In genomic region chr3:103374028-103374427, GRCm38 (mm10) we compare ENCODE assay signal across 8 mouse cellular contexts.
DNase-seq lines count a peak whose midpoint lies in the region; ATAC-seq and TF ChIP-seq lines count a peak whose summit lies in the region.

No protein-coding gene starts in this region.

- H3K4me2 ChIP-seq in liver, embryonic 14.5 days (ENCODE audit: low read depth): no peak overlapping the region
- no peak overlapping the region for H3K4me2 ChIP-seq in intestine, embryonic 16.5 days (ENCODE audit: low read depth, low read length)

- H3K9ac ChIP-seq in liver, embryonic 14.5 days (replicated peaks): no peak overlapping the region
- no peak overlapping the region for H3K9ac ChIP-seq in intestine, embryonic 16.5 days (ENCODE audit: low read depth, low read length)

- 27% methylated on average over 8 of the region's 8 CpGs for WGBS in liver, embryonic 14.5 days (ENCODE audit: insufficient replicate concordance)
- 42% methylated on average over 8 of the region's 8 CpGs for WGBS in intestine, embryonic 16.5 days

- peaks cover 0 to 18% of the 10 kb centered on the region in 2 experiments; a peak in 2 of 4 replicates for H3K4me1 ChIP-seq in liver, embryonic 14.5 days (replicated peaks; ENCODE audit: control insufficient read depth in 2 of 2, insufficient read depth in 2 of 2, low read length in 1 of 2)
- H3K4me1 ChIP-seq in intestine, embryonic 16.5 days (ENCODE audit: control insufficient read depth, insufficient read depth, low read length): 0 out of 2 replicates have a peak, but pooled peaks cover 4% of the 10 kb centered on the region

- ATAC-seq in inflammation-experienced regulatory T-cells, adult 6 months: peak; percentile 58
- ATAC-seq in liver, embryonic 14.5 days (ENCODE audit: insufficient read depth): peak; percentile 54; the same call in 1 of the 2 replicates
- no peak for ATAC-seq in intestine, embryonic 16.5 days

- H3K27ac ChIP-seq in liver, embryonic 14.5 days: no peak overlapping the region
- H3K27ac ChIP-seq in intestine, embryonic 16.5 days (ENCODE audit: low read length): no peak overlapping the region

- H3K4me3 ChIP-seq in liver, embryonic 14.5 days (ENCODE audit: insufficient read depth in 1 of 2, low read depth in 2 of 2, low read length in 2 of 2): no peak overlapping the region
- H3K4me3 ChIP-seq in intestine, embryonic 16.5 days (ENCODE audit: low read length): no peak overlapping the region

- TF ChIP-seq EP300 in liver, embryonic 14.5 days (IDR thresholded peaks at IDR 0.05; ENCODE audit: low read depth): no peak

- peak; percentile 91 for TF ChIP-seq CTCF in liver, embryonic 14.5 days (IDR thresholded peaks at IDR 0.05; ENCODE audit: low read depth)

- H3K9me3 ChIP-seq in liver, embryonic 14.5 days (ENCODE audit: control insufficient read depth, low read length): no peaks in the 10 kb centered on the region
- H3K9me3 ChIP-seq in intestine, embryonic 16.5 days (ENCODE audit: control insufficient read depth, low read length): no peaks in the 10 kb centered on the region

- H3K36me3 ChIP-seq in liver, embryonic 14.5 days (replicated peaks; ENCODE audit: control insufficient read depth, insufficient read depth, low read depth): no peaks in the 10 kb centered on the region
- no peaks in the 10 kb centered on the region for H3K36me3 ChIP-seq in intestine, embryonic 16.5 days (ENCODE audit: control insufficient read depth, insufficient read depth, low read length)

- H3K27me3 ChIP-seq in liver, embryonic 14.5 days (ENCODE audit: control insufficient read depth, insufficient read depth, low read length): no peaks in the 10 kb centered on the region
- H3K27me3 ChIP-seq in intestine, embryonic 16.5 days (replicated peaks; ENCODE audit: control insufficient read depth, insufficient read depth, low read length): no peaks in the 10 kb centered on the region

- DNase-seq in urinary bladder, postnatal 36 days (ENCODE audit: low spot score in 2 of 2): peak; percentile 37 to 47
- no peak for DNase-seq in urinary bladder, postnatal 10 days (ENCODE audit: low spot score)
- peak; percentile 23 for DNase-seq in adrenal gland, adult 8-10 months
- peak; percentile 69 for DNase-seq in embryo, embryonic 10.5 days (ENCODE audit: low spot score)
- DNase-seq in liver, embryonic 14.5 days (ENCODE audit: low read depth in 3 of 3, low spot score in 3 of 3): peak in 1 of 3 experiments; percentile 44
- peak; percentile 70 for DNase-seq in retina, postnatal 1 day
